Mouse (Mus musculus): ENCODE measurements around the gene Cdhr1.

Gene Cdhr1

GRCm38 (mm10) chr14:37068516-37068915, 29.6 kb downstream of the Cdhr1 start:
- DNase-seq (ENCODE audit: low spot score), result no peak

GRCm38 (mm10) chr14:37067629-37068028, 30.5 kb downstream of the Cdhr1 start, which contains the start of gene Lrit2:
Gene Lrit2 (plus strand): TSS chr14:37067929.
- no peak for DNase-seq (ENCODE audit: low spot score)

GRCm38 (mm10) chr14:37066636-37067035, 31.5 kb downstream of the Cdhr1 start:
- DNase-seq (ENCODE audit: low spot score), result no peak

DNA sequence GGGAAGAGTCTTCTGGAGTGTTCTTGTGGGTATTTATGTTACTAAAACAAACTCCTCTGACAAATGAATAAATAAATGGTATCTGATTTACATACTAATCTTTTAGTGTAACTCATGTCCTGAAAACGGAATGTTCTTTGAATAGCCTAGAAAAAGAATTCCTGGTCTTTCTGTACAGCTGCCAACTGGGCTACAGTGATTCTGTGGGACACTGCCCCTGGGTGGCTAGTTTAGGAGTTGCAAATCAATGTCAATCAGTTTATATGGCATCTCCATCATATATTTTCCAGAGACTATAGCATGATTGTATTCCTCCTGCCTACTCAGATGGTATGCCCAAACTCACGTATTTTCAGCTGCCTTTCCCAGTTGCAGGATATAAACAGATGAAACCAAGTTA, 33.3 kb downstream of the Cdhr1 start:
- no peak for DNase-seq (ENCODE audit: low spot score)

- no peak for DNase-seq (ENCODE audit: low spot score)
Observed at GRCm38 (mm10) chr14:37048914-37049410, 49.2 kb downstream of the Cdhr1 start, which contains the start of gene Rgr. Gene Rgr (minus strand): TSS chr14:37048964.

GRCm38 (mm10) chr14:37034432-37034831, 63.7 kb downstream of the Cdhr1 start:
- no peak for DNase-seq (ENCODE audit: low spot score)

- peak; percentile 24 for DNase-seq (ENCODE audit: low spot score)
Observed at GRCm38 (mm10) chr14:37033241-37033640, 64.9 kb downstream of the Cdhr1 start.

DNA sequence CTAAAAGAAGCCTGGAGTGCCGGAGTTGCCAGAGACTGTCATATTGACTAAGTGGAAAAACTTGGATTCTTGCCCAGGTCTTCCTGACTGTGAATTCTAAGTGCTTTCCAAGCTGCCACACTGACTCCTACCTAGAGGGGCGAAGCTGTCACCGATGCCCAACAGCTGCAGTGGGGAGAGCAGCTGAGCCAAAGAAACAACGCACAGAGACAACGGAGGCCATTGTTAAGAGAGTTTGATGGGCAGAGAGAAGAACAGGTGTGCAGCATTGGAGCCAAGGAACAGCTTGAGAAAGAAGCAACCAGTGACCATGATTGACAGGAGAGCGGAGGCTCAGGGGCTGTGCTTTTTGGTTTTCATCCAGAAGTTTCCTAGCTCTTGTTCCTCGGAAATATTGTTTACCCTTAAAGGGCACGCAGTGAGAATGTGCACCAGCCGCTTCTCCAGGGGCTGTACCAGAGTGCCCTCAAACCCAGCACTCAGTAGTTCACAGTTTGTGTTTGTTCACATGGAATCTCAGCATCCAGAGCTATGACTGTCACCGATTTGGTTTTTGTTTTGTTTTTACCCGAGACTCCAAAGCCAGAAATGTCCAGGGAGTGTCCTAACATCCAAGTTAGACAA, 65.6 kb downstream of the Cdhr1 start:
- DNase-seq (ENCODE audit: low spot score), result no peak

- no peak for DNase-seq (ENCODE audit: low spot score)
Observed at GRCm38 (mm10) chr14:37028555-37028954, 69.6 kb downstream of the Cdhr1 start.

DNA sequence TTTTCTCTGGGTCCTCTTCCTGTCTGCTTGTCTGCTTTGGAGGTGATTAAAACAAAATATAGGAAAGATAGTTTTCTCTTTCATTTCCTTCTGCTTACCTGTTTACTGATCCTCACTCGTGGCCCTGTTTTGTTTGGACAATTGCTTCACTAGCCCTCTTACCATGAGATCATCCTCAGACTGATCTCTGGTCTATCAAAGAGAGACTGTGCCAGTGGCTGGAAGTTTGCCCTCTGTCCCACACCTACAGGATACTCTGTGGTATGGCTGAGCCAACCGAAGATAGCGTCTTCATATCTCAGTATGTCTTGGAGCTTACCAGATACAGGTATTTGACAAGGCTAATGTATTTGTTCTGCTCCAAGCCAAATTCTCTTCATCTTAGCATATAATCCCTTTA, 70.2 kb downstream of the Cdhr1 start:
- no peak for DNase-seq (ENCODE audit: low spot score)

All from urinary bladder, postnatal 10 days (tissue).